8 mouse cellular contexts compared by ENCODE assay signal in genomic region chr7:130645994-130646761, GRCm38 (mm10).
DNase-seq lines count a peak whose midpoint lies in the region; ATAC-seq and TF ChIP-seq lines count a peak whose summit lies in the region.

No protein-coding gene starts in this region.

- H3K27me3 ChIP-seq in hindbrain, embryonic 15.5 days, result peaks cover 17% of the 10 kb centered on the region; the same call in 1 of the 2 replicates
- no peaks in the 10 kb centered on the region for H3K27me3 ChIP-seq in liver, embryonic 12.5 days (replicated peaks)

- H3K36me3 ChIP-seq in hindbrain, embryonic 15.5 days, result no peaks in the 10 kb centered on the region
- H3K36me3 ChIP-seq in liver, embryonic 12.5 days, result no peaks in the 10 kb centered on the region

- peaks cover 24% of the 10 kb centered on the region for H3K4me1 ChIP-seq in hindbrain, embryonic 15.5 days (replicated peaks)
- peaks cover 27% of the 10 kb centered on the region for H3K4me1 ChIP-seq in liver, embryonic 12.5 days

- peak overlapping the region; percentile 79 for H3K4me3 ChIP-seq in gastrocnemius, adult 2 months
- H3K4me3 ChIP-seq in hindbrain, embryonic 15.5 days, result peak overlapping the region; percentile 47
- H3K4me3 ChIP-seq in liver, embryonic 12.5 days, result peak overlapping the region; percentile 64

- intact Hi-C loops in gastrocnemius, adult 2 months (cut with DNase I), result no loop called here

- no peak for TF ChIP-seq CTCF in gastrocnemius, adult 2 months (IDR thresholded peaks at IDR 0.05)

- H3K9ac ChIP-seq in hindbrain, embryonic 15.5 days, result peak overlapping the region; percentile 36
- peak overlapping the region; percentile 67 for H3K9ac ChIP-seq in liver, embryonic 12.5 days

- peak; percentile 32 to 40 for DNase-seq in cerebellum, adult 18-20 months
- no peak for DNase-seq in cerebellum, adult 11 months
- peak; percentile 48 to 61 for DNase-seq in adrenal gland, postnatal 4 days (ENCODE audit: low spot score in 2 of 2)
- peak; percentile 91 for DNase-seq in gastrocnemius, adult 2 months
- DNase-seq in naive thymus-derived CD4-positive, alpha-beta T cell, adult 2 months (ENCODE audit: low read depth), result peak; percentile 73
- DNase-seq in testis, postnatal 14 days (ENCODE audit: low spot score), result peak; percentile 73

- H3K4me2 ChIP-seq in hindbrain, embryonic 15.5 days, result peak overlapping the region; percentile 96
- peak overlapping the region; percentile 90 for H3K4me2 ChIP-seq in liver, embryonic 12.5 days

- peak; percentile 78; the same call in 1 of the 2 replicates for ATAC-seq in hindbrain, embryonic 15.5 days (ENCODE audit: low FRiP score, low read depth)
- peak; percentile 80 for ATAC-seq in liver, embryonic 12.5 days

- WGBS in hindbrain, embryonic 15.5 days, result under 1% methylated on average over 47 of the region's 55 CpGs
- WGBS in liver, embryonic 12.5 days (ENCODE audit: insufficient replicate concordance), result under 1% methylated on average over 50 of the region's 55 CpGs

- peak overlapping the region; percentile 97 for H3K27ac ChIP-seq in gastrocnemius, adult 2 months
- H3K27ac ChIP-seq in hindbrain, embryonic 15.5 days (replicated peaks), result peak overlapping the region; percentile 67
- peak overlapping the region; percentile 76 for H3K27ac ChIP-seq in liver, embryonic 12.5 days

- H3K9me3 ChIP-seq in hindbrain, embryonic 15.5 days, result no peaks in the 10 kb centered on the region
- no peaks in the 10 kb centered on the region for H3K9me3 ChIP-seq in liver, embryonic 12.5 days (replicated peaks)
